Mouse (Mus musculus) erythroblast, embryonic 14.5 days (primary cell): ENCODE data around the gene 2310011J03Rik. TPM values are rescaled to one million over a fixed set of nuclear protein-coding genes. Genes with fewer than 3 reads are reported as not detected.

Source experiments
- H3K27me3 ChIP-seq: 2 replicates; pipeline ENCODE4 v1.6.1; 2012; ENCODE audit warnings: inconsistent platforms; ENCODE audit not compliant: control insufficient read depth
- H3K36me3 ChIP-seq: 2 replicates; pipeline ENCODE4 v1.6.1; 2012; ENCODE audit warnings: mild to moderate bottlenecking, inconsistent platforms; ENCODE audit not compliant: control insufficient read depth
- H3K4me1 ChIP-seq: 2 replicates; pipeline ENCODE4 v1.6.1; 2012; ENCODE audit warnings: inconsistent platforms; ENCODE audit not compliant: control insufficient read depth
- H3K4me3 ChIP-seq: replicated peaks from 2 replicates; pipeline ENCODE3; 2012; ENCODE audit warnings: moderate library complexity, mild to moderate bottlenecking, inconsistent platforms
- H3K9me3 ChIP-seq: 2 replicates; pipeline ENCODE4 v1.6.1; 2012; ENCODE audit warnings: low read length, inconsistent platforms, mixed read lengths; ENCODE audit not compliant: control insufficient read depth
- GATA1 ChIP-seq: IDR thresholded peaks from 2 replicates; pipeline ENCODE4 v1.6.1; 2012; ENCODE audit warnings: low read length, inconsistent platforms, mixed read lengths
- TAL1 ChIP-seq: IDR thresholded peaks from 3 replicates; pipeline ENCODE4 v1.6.1; 2012; ENCODE audit warnings: low read length, inconsistent platforms, mixed read lengths
- polyA plus RNA-seq: library from polyadenylated mRNA; stranded (reverse); fragments of >175 nt; gene quantifications from 2 replicates; pipeline ENCODE4 v1.2.3, GENCODE M21; 2012

The 2310011J03Rik gene
- polyA plus RNA-seq, 1 experiment: 12.9 TPM

GRCm38 (mm10) chr10:80313627-80314201, 6.6 kb downstream of the 2310011J03Rik start:
- Histone ChIP-seq H3K9me3 (peaks cover 27% of the 10 kb centered on the region), H3K4me3 (no peak overlapping the region), H3K27me3 (peaks cover 80% of the 10 kb centered on the region), H3K4me1 (peaks cover 46% of the 10 kb centered on the region), H3K36me3 (peaks cover 21% of the 10 kb centered on the region)
- TF ChIP-seq GATA1 (no peak), TAL1 (no peak)

DNA sequence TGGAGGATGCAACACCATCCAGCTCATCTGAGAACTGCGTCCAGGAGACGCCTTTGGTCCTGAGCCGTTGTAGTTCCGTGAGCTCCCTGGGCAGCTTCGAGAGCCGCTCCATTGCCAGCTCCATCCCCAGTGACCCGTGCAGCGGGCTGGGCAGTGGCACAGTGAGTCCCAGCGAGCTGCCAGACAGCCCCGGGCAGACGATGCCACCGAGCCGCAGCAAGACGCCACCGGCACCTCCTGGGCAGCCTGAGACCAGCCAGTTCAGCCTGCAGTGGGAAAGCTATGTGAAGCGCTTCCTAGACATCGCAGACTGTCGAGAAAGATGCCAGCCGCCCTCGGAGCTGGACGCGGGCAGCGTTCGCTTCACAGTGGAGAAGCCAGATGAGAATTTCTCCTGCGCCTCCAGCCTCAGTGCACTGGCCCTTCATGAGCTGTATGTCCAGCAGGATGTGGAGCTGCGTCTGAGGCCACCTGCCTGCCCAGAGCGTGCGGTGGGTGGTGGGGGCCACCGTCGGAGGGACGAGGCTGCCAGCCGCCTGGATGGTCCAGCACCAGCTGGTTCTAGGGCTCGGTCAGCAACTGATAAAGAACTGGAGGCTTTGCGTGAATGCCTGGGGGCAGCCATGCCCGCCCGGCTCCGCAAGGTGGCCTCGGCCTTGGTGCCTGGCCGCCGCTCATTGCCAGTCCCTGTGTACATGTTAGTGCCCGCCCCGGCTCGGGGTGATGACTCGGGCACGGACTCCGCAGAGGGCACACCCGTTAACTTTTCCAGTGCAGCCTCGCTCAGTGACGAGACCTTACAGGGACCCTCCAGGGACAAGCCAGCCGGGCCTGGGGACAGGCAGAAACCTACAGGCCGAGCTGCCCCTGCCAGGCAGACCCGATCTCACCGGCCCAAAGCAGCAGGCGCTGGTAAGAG, 7.5 kb downstream of the 2310011J03Rik start:
- Histone ChIP-seq H3K4me3 (no peak overlapping the region), H3K36me3 (peaks cover 12% of the 10 kb centered on the region)

DNA sequence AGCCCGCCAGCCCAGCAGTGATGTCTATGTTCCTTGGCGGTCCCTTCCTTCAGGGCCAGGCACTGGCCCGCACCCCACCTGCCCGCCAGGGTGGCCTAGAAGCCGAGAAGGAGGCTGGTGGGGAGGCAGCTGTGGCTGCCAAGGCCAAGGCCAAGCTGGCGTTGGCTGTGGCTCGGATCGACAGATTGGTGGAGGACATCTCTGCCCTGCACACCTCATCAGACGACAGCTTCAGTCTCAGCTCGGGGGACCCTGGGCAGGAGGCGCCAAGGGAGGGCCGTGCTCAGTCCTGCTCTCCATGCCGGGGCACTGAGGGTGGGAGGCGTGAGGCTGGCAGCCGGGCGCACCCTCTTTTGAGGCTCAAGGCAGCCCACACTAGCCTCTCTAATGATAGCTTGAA, 8.8 kb downstream of the 2310011J03Rik start:
- H3K4me1 ChIP-seq: peaks cover 24% of the 10 kb centered on the region
- H3K27me3 ChIP-seq: peaks cover 91% of the 10 kb centered on the region
- H3K9me3 ChIP-seq: peaks cover 27% of the 10 kb centered on the region
- TF ChIP-seq TAL1 (no peak), GATA1 (no peak)
- no peaks in the 10 kb centered on the region for H3K36me3 ChIP-seq
- H3K4me3 ChIP-seq: no peak overlapping the region

More for the DNA sequence above, 7.5 kb downstream of the 2310011J03Rik start:
- TF ChIP-seq GATA1: no peak
- TF ChIP-seq TAL1: no peak
- H3K9me3 ChIP-seq: peaks cover 27% of the 10 kb centered on the region
- H3K4me1 ChIP-seq: peaks cover 37% of the 10 kb centered on the region
- H3K27me3 ChIP-seq: peaks cover 84% of the 10 kb centered on the region

DNA sequence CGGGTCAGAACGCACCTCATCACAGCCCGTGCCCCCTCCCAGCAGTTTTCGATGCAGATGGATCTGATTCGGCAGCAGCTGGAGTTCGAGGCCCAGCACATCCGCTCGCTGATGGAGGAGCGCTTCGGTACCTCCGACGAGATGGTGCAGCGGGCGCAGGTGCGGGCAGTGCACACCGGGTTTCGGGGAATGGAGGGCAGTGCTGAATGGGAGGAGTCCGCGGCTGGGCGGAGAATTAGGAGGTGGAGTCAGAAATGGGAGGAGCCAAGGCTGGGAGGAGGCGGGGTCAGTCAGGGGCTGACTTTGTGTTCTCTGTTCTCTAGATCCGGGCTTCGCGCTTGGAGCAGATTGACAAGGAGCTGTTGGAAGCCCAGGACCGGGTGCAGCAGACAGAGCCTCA, 15.5 kb downstream of the 2310011J03Rik start:
- H3K36me3 ChIP-seq: no peaks in the 10 kb centered on the region
- peaks cover 91% of the 10 kb centered on the region for H3K27me3 ChIP-seq
- H3K4me3 ChIP-seq: peak overlapping the region; percentile 29

DNA sequence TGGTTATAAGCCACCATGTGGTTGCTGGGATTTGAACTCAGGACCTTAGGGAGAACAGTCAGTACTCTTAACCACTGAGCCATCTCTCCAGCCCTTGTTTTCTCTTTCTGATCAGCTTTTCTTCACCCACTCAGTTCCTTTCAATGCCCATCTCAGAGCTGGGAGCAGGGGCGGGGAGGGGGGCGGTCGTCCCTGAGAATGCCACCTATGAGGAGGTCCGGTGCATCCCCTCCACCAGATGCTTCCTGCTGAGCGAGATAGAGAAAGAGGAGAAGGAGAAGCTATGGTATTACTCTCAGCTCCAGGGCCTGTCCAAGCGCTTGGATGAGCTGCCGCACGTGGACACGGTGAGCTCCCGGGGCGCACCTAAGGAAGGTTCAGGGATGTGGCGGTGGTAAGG, 15.9 kb downstream of the 2310011J03Rik start:
- no peaks in the 10 kb centered on the region for H3K36me3 ChIP-seq
- peak overlapping the region; percentile 29 for H3K4me3 ChIP-seq
- peaks cover 94% of the 10 kb centered on the region for H3K27me3 ChIP-seq
- H3K4me1 ChIP-seq: peaks cover 13% of the 10 kb centered on the region
- H3K9me3 ChIP-seq: peaks cover 8% of the 10 kb centered on the region
- TF ChIP-seq GATA1 (no peak), TAL1 (no peak)

More for the DNA sequence above, 15.5 kb downstream of the 2310011J03Rik start:
- Histone ChIP-seq H3K4me1 (peaks cover 13% of the 10 kb centered on the region), H3K9me3 (peaks cover 8% of the 10 kb centered on the region)
- TF ChIP-seq TAL1 (no peak), GATA1 (no peak)

DNA sequence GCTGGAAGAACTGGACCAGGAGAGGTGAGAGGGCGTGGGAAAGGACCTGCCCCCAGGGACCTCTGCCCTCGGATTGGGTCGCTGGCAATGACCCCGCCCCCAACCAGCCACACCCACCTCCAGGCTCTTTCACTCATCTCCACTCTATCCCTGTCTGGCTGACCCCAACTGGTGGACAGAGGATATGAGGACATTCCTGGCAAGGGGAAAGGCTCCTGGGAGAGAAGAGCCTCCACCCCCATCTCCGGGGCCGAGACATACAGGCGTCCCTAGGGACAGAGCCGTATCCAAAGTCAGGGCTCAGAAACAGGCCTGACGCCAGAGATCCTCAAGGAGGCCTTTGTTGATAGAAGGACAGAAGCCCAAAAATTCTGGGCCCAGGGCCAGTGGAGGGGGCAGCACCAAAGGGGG, 17.9 kb downstream of the 2310011J03Rik start:
- TF ChIP-seq TAL1 (no peak), GATA1 (no peak)
- peaks cover 16% of the 10 kb centered on the region for H3K4me1 ChIP-seq

DNA sequence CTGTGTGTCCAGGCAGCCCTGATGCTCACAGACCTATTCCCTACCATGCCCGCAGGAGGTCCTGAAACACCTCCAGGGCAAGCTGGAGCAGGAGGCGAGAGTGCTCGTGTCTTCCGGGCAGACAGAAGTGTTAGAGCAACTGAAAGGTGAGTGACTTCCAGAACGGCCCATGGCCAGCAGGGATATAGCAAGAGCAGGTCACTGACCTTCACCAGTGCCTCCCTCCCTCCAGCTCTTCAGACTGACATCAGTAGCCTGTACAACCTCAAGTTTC, 18.3 kb downstream of the 2310011J03Rik start:
- Histone ChIP-seq H3K9me3 (peaks cover 8% of the 10 kb centered on the region), H3K27me3 (peaks cover 99% of the 10 kb centered on the region), H3K4me3 (no peak overlapping the region), H3K36me3 (no peaks in the 10 kb centered on the region), H3K4me1 (peaks cover 21% of the 10 kb centered on the region)
- no peak for TF ChIP-seq TAL1
- TF ChIP-seq GATA1: no peak

More for the DNA sequence above, 17.9 kb downstream of the 2310011J03Rik start:
- Histone ChIP-seq H3K27me3 (peaks cover 99% of the 10 kb centered on the region), H3K4me3 (no peak overlapping the region), H3K9me3 (peaks cover 8% of the 10 kb centered on the region), H3K36me3 (no peaks in the 10 kb centered on the region)

DNA sequence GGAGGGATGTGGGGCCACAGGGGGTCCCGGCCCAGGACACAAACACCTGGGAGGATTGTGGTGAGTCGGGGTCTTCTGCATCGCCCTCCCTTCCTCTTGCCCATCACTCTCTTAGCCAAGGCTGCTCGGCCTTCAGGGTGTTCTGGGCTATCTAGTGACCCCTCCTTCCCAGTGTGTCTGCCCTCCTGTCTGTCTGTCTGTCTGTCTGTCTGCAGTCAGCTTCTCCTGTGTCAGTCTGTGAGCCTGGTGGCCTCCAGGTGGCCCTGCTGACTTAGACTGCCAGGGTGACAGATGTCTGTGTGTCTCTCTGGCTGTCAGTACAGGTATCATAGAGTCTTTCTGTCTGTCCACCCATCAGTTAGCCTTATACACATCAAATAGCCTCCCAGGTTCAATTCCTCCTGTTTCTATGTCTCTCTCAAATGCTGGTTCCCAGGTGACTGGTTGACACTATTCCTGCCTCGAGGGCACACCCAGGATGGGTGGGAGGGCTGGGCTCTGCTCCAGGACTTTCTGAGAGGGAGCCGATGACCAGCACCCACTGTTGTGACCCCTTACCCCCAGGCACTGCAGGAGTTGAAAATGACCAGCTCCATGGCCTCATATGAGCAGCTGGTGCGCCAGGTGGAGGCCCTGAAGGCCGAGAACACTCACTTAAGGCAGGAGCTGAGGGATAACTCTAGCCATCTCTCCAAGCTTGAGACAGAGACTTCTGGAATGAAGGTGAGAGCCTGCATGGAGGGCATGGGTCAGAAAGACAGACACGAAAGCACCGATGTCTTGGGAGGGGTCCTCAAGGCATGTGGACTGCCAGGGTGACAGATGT, 18.9 kb downstream of the 2310011J03Rik start:
- peaks cover 99% of the 10 kb centered on the region for H3K27me3 ChIP-seq
- peaks cover 8% of the 10 kb centered on the region for H3K9me3 ChIP-seq
- peaks cover 27% of the 10 kb centered on the region for H3K4me1 ChIP-seq
- H3K4me3 ChIP-seq: no peak overlapping the region
- no peaks in the 10 kb centered on the region for H3K36me3 ChIP-seq
- TF ChIP-seq TAL1 (no peak), GATA1 (no peak)
